Comparison of ENCODE assay signal across 9 mouse cellular contexts in genomic region chr16:95832346-95832739, GRCm38 (mm10).
DNase-seq lines count a peak whose midpoint lies in the region; ATAC-seq lines count a peak whose summit lies in the region.
"Had no signal": no experiment of that assay in that cellular context is flagged by ENCODE, and none has a peak within 500 bp of the region (broad histone marks: within the 10 kb centered on the region; RNA-seq: fewer than 3 reads in every experiment).

No protein-coding gene starts in this region.

- ATAC-seq in liver, embryonic 11.5 days (replicated peaks; ENCODE audit: low FRiP score) = no peak
- 0 out of 2 replicates have a peak, but pooled peaks have one; percentile 18 for ATAC-seq in forebrain, embryonic 11.5 days (replicated peaks; ENCODE audit: low FRiP score)
- ATAC-seq in intestine, embryonic 15.5 days = no peak
- peak; percentile 51; the same call in 1 of the 2 replicates for ATAC-seq in neural tube, embryonic 15.5 days (ENCODE audit: low FRiP score)
- ATAC-seq: Patski had no signal

- no peaks in the 10 kb centered on the region for H3K36me3 ChIP-seq in liver, embryonic 11.5 days (ENCODE audit: control insufficient read depth, insufficient read depth, low read length)
- no peaks in the 10 kb centered on the region for H3K36me3 ChIP-seq in forebrain, embryonic 11.5 days (ENCODE audit: control insufficient read depth, insufficient read depth, low read length)
- H3K36me3 ChIP-seq in intestine, embryonic 15.5 days = no peaks in the 10 kb centered on the region
- H3K36me3 ChIP-seq in neural tube, embryonic 15.5 days = no peaks in the 10 kb centered on the region

- no peak overlapping the region for H3K9ac ChIP-seq in liver, embryonic 11.5 days (ENCODE audit: low read depth, low read length)
- H3K9ac ChIP-seq in forebrain, embryonic 11.5 days (ENCODE audit: low read length) = no peak overlapping the region
- no peak overlapping the region for H3K9ac ChIP-seq in intestine, embryonic 15.5 days
- no peak overlapping the region for H3K9ac ChIP-seq in neural tube, embryonic 15.5 days (replicated peaks)

- no peaks in the 10 kb centered on the region; the same call in 1 of the 2 replicates for H3K27me3 ChIP-seq in liver, embryonic 11.5 days (replicated peaks; ENCODE audit: control insufficient read depth, insufficient read depth, low read length)
- H3K27me3 ChIP-seq in forebrain, embryonic 11.5 days (ENCODE audit: control insufficient read depth, insufficient read depth, low read length) = no peaks in the 10 kb centered on the region
- no peaks in the 10 kb centered on the region for H3K27me3 ChIP-seq in intestine, embryonic 15.5 days (replicated peaks)
- no peaks in the 10 kb centered on the region for H3K27me3 ChIP-seq in neural tube, embryonic 15.5 days (replicated peaks)
- H3K27me3 ChIP-seq: Patski had no signal

- WGBS in liver, embryonic 11.5 days = 68% methylated on average over 9 of the region's 9 CpGs
- WGBS in forebrain, embryonic 11.5 days = 76% methylated on average over 9 of the region's 9 CpGs
- 53% methylated on average over 9 of the region's 9 CpGs for WGBS in intestine, embryonic 15.5 days
- 37% methylated on average over 9 of the region's 9 CpGs for WGBS in neural tube, embryonic 15.5 days

- no peak for DNase-seq in liver, embryonic 11.5 days (ENCODE audit: low spot score)
- no peak for DNase-seq in liver
- DNase-seq in forebrain, embryonic 11.5 days (ENCODE audit: low spot score) = no peak
- no peak for DNase-seq in urinary bladder, postnatal 10 days (ENCODE audit: low spot score)
- no peak for DNase-seq in layer of hippocampus, postnatal 36 days
- DNase-seq: cerebellum, adult 18-20 months had no signal

- H3K4me3 ChIP-seq in liver, embryonic 11.5 days (ENCODE audit: low read depth, low read length) = no peak overlapping the region
- no peak overlapping the region for H3K4me3 ChIP-seq in forebrain, embryonic 11.5 days (ENCODE audit: low read depth, low read length)
- H3K4me3 ChIP-seq in intestine, embryonic 15.5 days (replicated peaks) = no peak overlapping the region
- H3K4me3 ChIP-seq in neural tube, embryonic 15.5 days (replicated peaks) = no peak overlapping the region

- H3K27ac ChIP-seq in liver, embryonic 11.5 days (ENCODE audit: low read depth, low read length) = peak overlapping the region; percentile 38
- H3K27ac ChIP-seq in forebrain, embryonic 11.5 days (ENCODE audit: low read depth, low read length) = peak overlapping the region; percentile 25; the same call in 1 of the 2 replicates
- peak overlapping the region; percentile 62; the same call in 1 of the 2 replicates for H3K27ac ChIP-seq in intestine, embryonic 15.5 days
- peak overlapping the region; percentile 67 for H3K27ac ChIP-seq in neural tube, embryonic 15.5 days (replicated peaks)

- no peak overlapping the region for H3K4me2 ChIP-seq in liver, embryonic 11.5 days
- H3K4me2 ChIP-seq in forebrain, embryonic 11.5 days (ENCODE audit: low read depth, low read length, severe bottlenecking) = no peak overlapping the region
- no peak overlapping the region for H3K4me2 ChIP-seq in intestine, embryonic 15.5 days (replicated peaks)
- no peak overlapping the region for H3K4me2 ChIP-seq in neural tube, embryonic 15.5 days

- no peaks in the 10 kb centered on the region for H3K9me3 ChIP-seq in liver, embryonic 11.5 days (ENCODE audit: control insufficient read depth, low read length)
- H3K9me3 ChIP-seq in forebrain, embryonic 11.5 days (ENCODE audit: control insufficient read depth, low read length) = no peaks in the 10 kb centered on the region
- H3K9me3 ChIP-seq in intestine, embryonic 15.5 days = no peaks in the 10 kb centered on the region
- H3K9me3 ChIP-seq in neural tube, embryonic 15.5 days (replicated peaks) = no peaks in the 10 kb centered on the region

- H3K4me1 ChIP-seq in liver, embryonic 11.5 days (replicated peaks; ENCODE audit: control insufficient read depth, insufficient read depth, low read length) = peaks cover 4% of the 10 kb centered on the region
- H3K4me1 ChIP-seq in forebrain, embryonic 11.5 days (replicated peaks; ENCODE audit: control insufficient read depth, insufficient read depth, low read length) = peaks cover 12% of the 10 kb centered on the region; the same call in 1 of the 2 replicates
- H3K4me1 ChIP-seq in intestine, embryonic 15.5 days (replicated peaks) = peaks cover 12% of the 10 kb centered on the region
- H3K4me1 ChIP-seq in neural tube, embryonic 15.5 days = peaks cover 38% of the 10 kb centered on the region

Comparison
In these comparisons a context has a peak if more than half of its experiments do, and no peak if none do; other contexts are left out.
1. ATAC-seq: peak in forebrain, embryonic 11.5 days (single experiment) and neural tube, embryonic 15.5 days (single experiment); none in liver, embryonic 11.5 days (single experiment) and intestine, embryonic 15.5 days (single experiment).
2. Peak in every context shown above with its lines, with median percentiles within 50 percentile points of each other: H3K27ac ChIP-seq.